Mouse (Mus musculus) gastrocnemius, adult 18-20 months (tissue): ENCODE measurements around the gene Gpr65. TPM values are rescaled to one million over a fixed set of nuclear protein-coding genes. Genes with fewer than 3 reads are reported as not detected.

Experiments used
- DNase-seq: peaks from one replicate; pipeline ENCODE4 v3.0.0; 2021; ENCODE audit warnings: low spot score
- total RNA-seq, 2 experiments: library from RNA; stranded (reverse); gene quantifications; 2 replicates each; pipeline ENCODE4 v1.2.3; 2021

The Gpr65 gene
- total RNA-seq, 2 experiments from 2014 or later, result 0.14 TPM; not detected in 1

DNA sequence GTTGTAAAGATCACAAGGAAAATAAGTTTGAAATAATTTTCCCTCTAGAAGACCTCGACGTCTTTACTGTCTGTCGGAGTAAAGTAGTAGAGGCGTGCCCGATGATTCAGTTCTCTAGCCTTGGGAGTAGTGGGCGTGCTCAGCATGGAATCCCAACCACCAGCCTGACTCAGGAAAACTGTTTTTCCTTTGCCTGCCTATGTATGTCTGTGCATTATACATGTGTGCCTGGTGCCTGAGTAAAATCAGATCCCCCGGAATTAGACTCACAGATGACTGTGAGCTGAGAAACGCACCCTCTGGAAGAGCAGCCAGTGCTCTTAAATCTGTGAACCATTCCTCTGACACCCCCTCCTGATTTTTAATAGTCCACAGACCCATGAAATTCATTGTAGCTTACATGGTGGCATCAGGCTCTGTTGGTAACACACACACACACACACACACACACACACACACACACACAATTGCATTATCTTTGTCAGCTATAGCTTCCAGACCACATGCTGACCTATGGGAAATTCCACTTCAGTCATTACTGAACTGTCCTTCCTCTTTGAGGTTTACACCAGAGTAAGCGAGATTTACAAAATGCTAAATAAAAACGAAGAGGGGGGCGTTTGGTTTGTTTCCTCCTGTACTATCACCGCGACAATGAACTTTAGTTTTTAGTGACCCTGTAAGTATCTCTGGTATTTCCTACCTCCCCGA, 14.5 kb downstream of the Gpr65 start:
- DNase-seq, result no peak

GRCm38 (mm10) chr12:98283487-98283860, 15.0 kb downstream of the Gpr65 start:
- no peak for DNase-seq

- no peak for DNase-seq
Measured at GRCm38 (mm10) chr12:98284477-98284876, 16.0 kb downstream of the Gpr65 start.

GRCm38 (mm10) chr12:98290475-98290874, 22.0 kb downstream of the Gpr65 start:
- DNase-seq, result no peak

DNA sequence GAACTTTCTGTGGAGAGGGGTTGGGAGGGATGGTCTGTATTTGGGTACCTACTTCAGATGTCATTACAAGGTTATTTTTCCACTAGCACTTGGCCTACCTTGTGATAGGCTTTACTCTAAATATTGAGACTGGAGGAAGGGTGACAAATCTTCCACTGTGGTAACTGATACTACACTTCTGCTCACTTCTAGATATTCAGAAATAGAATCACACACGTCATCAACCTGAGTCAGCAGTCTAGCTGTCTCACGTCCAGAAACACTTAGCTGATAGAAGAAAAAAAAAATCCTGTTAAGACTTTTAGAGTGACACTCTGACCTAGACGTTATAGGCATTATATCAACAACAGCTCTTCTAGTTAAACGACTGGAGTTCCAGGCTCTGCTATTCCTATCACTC, 23.8 kb downstream of the Gpr65 start:
- peak; percentile 25 for DNase-seq

DNA sequence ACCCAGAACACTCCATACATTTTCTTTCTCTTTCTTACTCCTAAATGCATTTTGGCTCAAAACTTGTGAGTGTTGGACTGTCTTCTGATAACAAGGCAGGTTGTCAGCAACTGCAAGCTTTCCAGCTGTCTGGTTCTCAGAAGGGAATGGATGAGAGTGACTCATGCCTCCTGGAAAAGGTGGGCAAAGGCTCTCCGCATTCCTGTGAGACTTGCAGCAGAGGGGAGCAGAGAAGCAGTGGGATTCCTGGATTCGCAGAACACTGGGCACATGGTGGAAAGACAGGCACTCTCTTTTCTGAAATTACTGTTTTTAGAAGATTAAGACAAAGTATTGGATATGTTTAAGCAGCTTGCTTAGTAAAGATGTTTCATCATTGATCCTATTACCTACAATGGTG, 25.8 kb downstream of the Gpr65 start:
- DNase-seq, result no peak

- DNase-seq, result no peak
Measured at GRCm38 (mm10) chr12:98301980-98302379, 33.5 kb downstream of the Gpr65 start.

GRCm38 (mm10) chr12:98303013-98303412, 34.6 kb downstream of the Gpr65 start:
- DNase-seq, result no peak

DNA sequence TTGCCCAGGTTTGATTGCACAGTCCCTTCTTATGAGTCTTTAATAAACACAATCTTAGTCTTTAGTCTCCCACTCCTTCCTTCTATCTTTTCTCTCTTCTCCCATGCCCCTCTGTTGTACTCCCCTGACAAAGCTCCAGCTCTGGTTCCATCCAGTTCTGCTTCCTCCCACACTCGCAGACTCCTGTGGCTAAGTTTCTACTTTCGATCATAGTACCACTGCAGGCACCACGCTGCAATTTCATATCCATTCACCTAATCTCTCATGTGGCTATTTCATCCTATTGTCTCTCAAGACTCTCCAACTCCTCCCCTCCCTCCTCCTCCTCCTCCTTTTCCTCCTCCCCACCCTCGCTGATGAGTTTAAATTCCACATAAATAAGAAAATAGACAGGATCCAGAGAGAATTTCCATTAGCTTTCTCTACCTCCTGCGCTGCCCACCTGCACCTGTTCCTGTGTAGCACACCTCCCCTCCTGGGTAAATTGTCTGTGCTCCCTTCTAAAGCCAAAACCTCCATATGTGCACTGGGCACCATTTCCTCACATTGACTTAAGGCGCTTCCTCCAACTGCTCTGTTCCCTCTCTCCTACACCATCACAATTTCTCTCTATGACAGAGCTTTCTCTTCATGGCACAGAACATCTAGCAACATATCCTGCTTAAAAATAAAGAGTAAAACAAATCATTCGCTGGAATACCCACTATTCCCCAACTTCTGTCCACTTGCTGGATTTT, 38.9 kb downstream of the Gpr65 start:
- DNase-seq, result no peak

DNA sequence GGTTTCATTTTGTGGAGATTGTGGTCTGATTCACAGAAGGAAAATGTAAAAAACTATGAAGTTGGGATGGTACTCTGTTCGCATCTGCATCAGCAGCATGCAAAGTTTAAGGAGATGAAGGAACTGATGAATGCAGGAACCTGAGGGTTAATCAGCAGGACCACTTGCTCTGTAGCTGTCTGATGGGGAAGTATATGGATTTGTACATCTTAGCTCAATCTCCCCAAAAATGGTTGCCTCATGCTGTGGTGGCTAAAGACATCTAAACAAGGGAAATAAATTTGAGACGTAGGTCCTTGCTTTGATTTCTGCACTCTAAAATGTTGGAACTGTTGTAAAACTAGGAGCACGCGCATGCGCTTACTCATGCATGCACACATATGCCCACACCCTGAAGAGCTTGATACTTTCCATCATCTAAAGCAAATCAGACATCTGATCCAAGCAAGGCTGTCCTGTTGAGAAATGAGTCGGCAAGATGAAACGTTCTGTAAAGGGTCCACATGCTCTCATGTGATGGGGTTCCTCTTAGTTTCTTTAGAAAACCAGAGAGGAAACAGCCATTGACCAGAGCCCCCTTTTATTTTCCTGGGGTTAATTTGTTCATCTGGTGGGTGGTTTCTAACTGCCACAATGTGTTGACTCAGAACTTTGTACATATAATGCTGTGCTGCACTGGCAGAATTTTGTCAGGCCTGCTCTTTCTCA, 43.1 kb downstream of the Gpr65 start:
- DNase-seq, result no peak

GRCm38 (mm10) chr12:98315924-98316323, 47.5 kb downstream of the Gpr65 start:
- no peak for DNase-seq

DNA sequence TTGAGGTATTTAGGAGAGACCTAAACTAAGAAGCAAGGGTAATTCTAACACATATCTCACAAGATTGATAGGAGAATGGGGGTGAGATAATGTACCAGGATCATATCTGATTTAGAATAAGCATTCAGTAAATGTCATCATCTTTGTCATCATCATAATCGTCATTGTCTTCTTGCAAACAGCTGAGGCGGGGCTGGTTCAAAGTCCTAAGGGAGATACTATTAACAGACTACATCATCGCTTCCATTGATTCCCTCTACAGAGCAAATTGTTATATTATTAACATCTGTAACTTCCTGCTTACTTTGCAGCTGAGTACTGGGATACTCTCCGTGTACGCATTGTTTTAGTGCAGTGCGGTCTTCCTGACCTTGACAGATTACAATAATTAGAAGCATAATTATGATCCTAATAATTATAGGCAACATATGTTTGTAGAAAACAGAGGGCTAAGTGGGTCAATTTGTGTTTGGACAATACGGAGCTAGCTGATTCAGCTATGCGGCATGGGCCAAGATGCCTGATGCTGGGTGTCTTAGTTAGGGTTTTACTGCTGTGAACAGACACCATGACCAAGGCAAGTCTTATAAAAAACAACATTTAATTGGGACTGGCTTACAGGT, 49.4 kb downstream of the Gpr65 start:
- no peak for DNase-seq

DNA sequence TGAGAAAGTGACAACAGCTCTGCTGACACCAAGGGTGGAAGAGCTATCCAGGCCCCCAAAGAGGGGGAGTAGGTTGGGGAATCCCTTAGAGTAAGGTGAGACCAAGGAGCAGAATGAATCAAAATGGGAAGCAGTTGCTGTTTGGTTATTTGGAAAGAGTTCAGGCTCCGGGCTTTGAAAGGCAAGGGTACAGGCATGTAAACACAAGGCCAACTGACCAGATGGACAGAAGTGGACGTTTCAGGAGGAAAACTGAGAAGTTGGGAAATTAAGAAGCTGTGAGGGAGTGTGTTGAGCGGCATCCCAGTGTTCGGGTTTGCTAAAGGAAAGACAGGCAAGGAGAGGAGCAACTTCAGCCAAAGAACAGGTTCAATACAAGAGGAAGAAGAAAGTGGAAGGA, 54.0 kb downstream of the Gpr65 start:
- no peak for DNase-seq

DNA sequence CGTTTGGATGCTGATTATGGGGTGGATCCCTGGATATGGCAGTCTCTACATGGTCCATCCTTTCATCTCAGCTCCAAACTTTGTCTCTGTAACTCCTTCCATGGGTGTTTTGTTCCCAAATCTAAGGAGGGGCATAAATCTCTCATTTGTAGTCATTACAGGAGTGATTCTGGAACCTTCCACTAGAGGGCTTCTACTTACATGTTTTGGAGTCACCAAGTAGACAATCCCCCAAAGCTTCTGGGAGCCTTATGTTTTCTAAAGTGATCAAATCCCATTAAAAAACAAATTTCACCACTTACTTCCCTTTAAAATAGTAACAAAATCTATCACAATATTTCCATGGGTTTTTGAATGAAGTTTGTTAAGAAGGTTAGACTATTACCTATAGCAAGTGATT, 55.7 kb downstream of the Gpr65 start:
- DNase-seq, result peak; percentile 1

Other genes with a start within 250 kb of the Gpr65 start
- 1 to 10 TPM; 5.3 to 5.5 TPM for gene Galc, start 9.2 kb upstream of the Gpr65 start, total RNA-seq